Mouse (Mus musculus) embryonic facial prominence, embryonic 12.5 days (tissue): ENCODE data around the gene Bnip1. TPM values are rescaled to one million over a fixed set of nuclear protein-coding genes. Genes with fewer than 3 reads are reported as not detected.

ENCODE experiments used
- polyA plus RNA-seq: library from polyadenylated mRNA; unstranded; fragments of >200 nt; fragmentation: Nextera tagmentation; extraction: Ambion mirVana; gene quantifications from 2 replicates; pipeline ENCODE4 v1.2.1, GENCODE M21; 2016

Gene Bnip1
- polyA plus RNA-seq, 1 experiment from 2014 or later = 58.6 TPM

Other genes starting within 250 kb of the Bnip1 start
- 102 and 103 TPM in 2 replicates for gene Ergic1, start 219.6 kb upstream of the Bnip1 start, polyA plus RNA-seq
- 19.4 and 20.6 TPM in 2 replicates for gene Dusp1, start 218.9 kb upstream of the Bnip1 start, polyA plus RNA-seq
- 118 and 119 TPM in 2 replicates for gene Atp6v0e, start 117.8 kb upstream of the Bnip1 start, polyA plus RNA-seq
- gene Crebrf, start 65.4 kb upstream of the Bnip1 start, polyA plus RNA-seq = 5.6 and 6.0 TPM in 2 replicates
- gene Nkx2-5, start 63.9 kb downstream of the Bnip1 start, polyA plus RNA-seq = 2.6 and 3.1 TPM in 2 replicates
- 7.9 and 9.7 TPM in 2 replicates for gene Kifc5b, start 136.0 kb downstream of the Bnip1 start, polyA plus RNA-seq
- 13.9 and 17.1 TPM in 2 replicates for gene Phf1, start 152.0 kb downstream of the Bnip1 start, polyA plus RNA-seq
- 172 and 174 TPM in 2 replicates for gene Cuta, start 158.5 kb downstream of the Bnip1 start, polyA plus RNA-seq
- gene Syngap1, start 160.2 kb downstream of the Bnip1 start, polyA plus RNA-seq = 2.5 and 4.0 TPM in 2 replicates
- gene Zbtb9, start 192.1 kb downstream of the Bnip1 start, polyA plus RNA-seq = 16.1 and 17.1 TPM in 2 replicates
- 4.5 and 4.9 TPM in 2 replicates for gene Bak1, start 247.9 kb downstream of the Bnip1 start, polyA plus RNA-seq